Mouse (Mus musculus): Measurements from ENCODE around the gene Alox12. TPM values are rescaled to one million over a fixed set of nuclear protein-coding genes. Genes with fewer than 3 reads are reported as not detected.
A peak's percentile ranks its signal among the peaks of the same experiment; 100 is the strongest.

Gene Alox12
- polyA plus RNA-seq, 1 experiment: 6.0 TPM

DNA sequence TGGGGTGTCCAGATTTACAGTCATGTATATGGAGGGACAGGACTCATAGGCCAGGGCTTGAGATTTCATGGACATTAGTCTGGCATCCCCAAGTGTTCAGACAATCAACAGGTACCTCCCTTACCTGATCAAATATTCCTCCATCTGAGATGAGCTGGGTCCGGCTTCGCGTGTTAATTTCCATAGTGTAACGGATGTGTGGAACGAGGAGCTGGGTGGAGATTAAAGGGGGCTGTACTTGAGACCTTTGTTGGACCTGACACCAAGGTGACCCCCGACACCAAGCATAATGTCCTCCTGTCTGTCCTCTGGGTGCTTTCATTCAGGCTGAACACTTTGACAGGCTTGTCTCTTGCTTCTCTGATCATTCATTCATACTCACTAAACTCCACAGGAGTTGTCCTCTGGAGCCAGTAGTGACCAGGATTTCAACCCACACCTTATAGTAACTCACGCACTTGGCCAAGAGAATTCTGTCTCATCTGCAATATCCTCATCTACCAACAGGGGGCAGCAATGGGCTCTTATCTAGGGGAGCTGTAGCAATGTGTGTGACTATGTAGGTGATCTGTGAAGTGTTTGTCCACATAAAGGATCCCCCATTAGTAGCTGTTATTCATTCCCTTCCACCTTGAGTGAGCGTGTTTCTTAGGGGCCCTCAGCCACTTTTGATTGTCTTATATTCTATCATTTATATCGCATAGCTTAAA lies 7.9 kb downstream of the Alox12 start:
- no peaks in the 10 kb centered on the region for H3K36me3 ChIP-seq (ENCODE audit: control insufficient read depth, insufficient read depth, low read length)
- H3K27me3 ChIP-seq (replicated peaks; ENCODE audit: control insufficient read depth, insufficient read depth, low read length): no peaks in the 10 kb centered on the region
- TF ChIP-seq CTCF (conservative IDR thresholded peaks at IDR 0.05; ENCODE audit: insufficient read depth, insufficient read length, low read depth, low read length): peak; percentile 57
- no peak for TF ChIP-seq POLR2A (IDR thresholded peaks at IDR 0.05; ENCODE audit: low read depth, low read length)
- 50% methylated on average over 9 of the region's 9 CpGs for WGBS
- no peaks in the 10 kb centered on the region; the same call in 1 of the 2 replicates for H3K4me1 ChIP-seq (ENCODE audit: control insufficient read depth, insufficient read depth, low read length)
- H3K27ac ChIP-seq (ENCODE audit: insufficient read depth, low read depth, low read length): no peak overlapping the region
- no peak overlapping the region for H3K4me3 ChIP-seq (ENCODE audit: insufficient read depth, low read depth, low read length)
- peak; percentile 74 for DNase-seq

GRCm38 (mm10) chr11:70242591-70242990 lies 12.6 kb downstream of the Alox12 start:
- Histone ChIP-seq H3K4me1 (ENCODE audit: control insufficient read depth, insufficient read depth, low read length) (peaks cover 3% of the 10 kb centered on the region; the same call in 1 of the 2 replicates), H3K36me3 (ENCODE audit: control insufficient read depth, insufficient read depth, low read length) (no peaks in the 10 kb centered on the region; the same call in 1 of the 2 replicates), H3K27me3 (replicated peaks; ENCODE audit: control insufficient read depth, insufficient read depth, low read length) (no peaks in the 10 kb centered on the region), H3K4me3 (ENCODE audit: insufficient read depth, low read depth, low read length) (no peak overlapping the region), H3K27ac (ENCODE audit: insufficient read depth, low read depth, low read length) (no peak overlapping the region)
- no peak for TF ChIP-seq CTCF (conservative IDR thresholded peaks at IDR 0.05; ENCODE audit: insufficient read depth, insufficient read length, low read depth, low read length)
- no peak for TF ChIP-seq POLR2A (IDR thresholded peaks at IDR 0.05; ENCODE audit: low read depth, low read length)
- DNase-seq: no peak
- WGBS: 75% methylated on average over 11 of the region's 11 CpGs

DNA sequence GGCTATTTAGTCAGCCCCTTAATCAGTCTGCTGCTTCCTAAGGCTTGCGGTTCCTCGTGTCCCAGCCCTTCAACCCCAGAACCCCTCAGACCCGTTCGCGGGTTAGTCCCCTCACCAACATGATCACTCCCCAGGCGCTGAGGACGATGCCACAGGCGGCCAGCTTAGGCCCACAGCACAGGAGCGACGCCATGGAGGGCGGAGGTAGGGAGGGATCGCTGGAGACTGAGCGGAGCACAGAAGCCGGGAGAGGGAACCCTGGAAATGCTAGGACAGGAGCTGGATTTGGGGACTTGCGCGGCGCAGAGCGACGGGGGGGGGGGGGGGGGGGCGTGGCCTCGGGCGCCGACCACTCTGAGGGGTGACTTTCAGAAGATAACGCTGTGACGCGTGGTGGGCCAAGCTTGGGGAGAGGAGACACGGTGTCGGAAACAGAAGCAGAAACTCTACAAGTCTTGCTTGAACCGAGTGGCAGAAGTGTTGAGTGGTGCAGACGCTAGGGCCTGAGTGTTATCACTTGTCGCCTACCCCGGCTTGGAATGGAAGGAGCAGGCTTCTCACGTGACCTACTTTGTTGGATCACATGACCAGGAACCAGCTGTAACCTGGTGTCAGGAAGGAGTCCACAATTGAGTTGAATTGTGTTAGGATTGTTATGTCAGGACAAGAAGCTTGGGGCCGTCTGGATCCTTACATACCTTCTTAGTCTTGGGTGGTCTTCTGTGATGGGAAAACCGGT lies 15.4 kb downstream of the Alox12 start, which contains the start of the genes Gm21988 and Rnasek:
Gene Gm21988 (minus strand): TSS at position 290 of the 739 bp plus-strand sequence.
Gene Rnasek (minus strand): TSS at position 302 of the 739 bp plus-strand sequence.
- Histone ChIP-seq H3K27ac (ENCODE audit: insufficient read depth, low read depth, low read length) (peak within 1 kb of the TSS; percentile 95), H3K36me3 (ENCODE audit: control insufficient read depth, insufficient read depth, low read length) (no peaks in the 10 kb centered on the region; the same call in 1 of the 2 replicates), H3K4me3 (ENCODE audit: insufficient read depth, low read depth, low read length) (peak within 1 kb of the TSS; percentile 96), H3K4me1 (ENCODE audit: control insufficient read depth, insufficient read depth, low read length) (peaks cover 19% of the 10 kb centered on the region), H3K27me3 (replicated peaks; ENCODE audit: control insufficient read depth, insufficient read depth, low read length) (no peaks in the 10 kb centered on the region)
- under 1% methylated on average over 34 of the region's 35 CpGs for WGBS
- DNase-seq: peak; percentile 93
- TF ChIP-seq POLR2A (IDR thresholded peaks at IDR 0.05; ENCODE audit: low read depth, low read length): peak; percentile 82
- no peak for TF ChIP-seq CTCF (conservative IDR thresholded peaks at IDR 0.05; ENCODE audit: insufficient read depth, insufficient read length, low read depth, low read length)

DNA sequence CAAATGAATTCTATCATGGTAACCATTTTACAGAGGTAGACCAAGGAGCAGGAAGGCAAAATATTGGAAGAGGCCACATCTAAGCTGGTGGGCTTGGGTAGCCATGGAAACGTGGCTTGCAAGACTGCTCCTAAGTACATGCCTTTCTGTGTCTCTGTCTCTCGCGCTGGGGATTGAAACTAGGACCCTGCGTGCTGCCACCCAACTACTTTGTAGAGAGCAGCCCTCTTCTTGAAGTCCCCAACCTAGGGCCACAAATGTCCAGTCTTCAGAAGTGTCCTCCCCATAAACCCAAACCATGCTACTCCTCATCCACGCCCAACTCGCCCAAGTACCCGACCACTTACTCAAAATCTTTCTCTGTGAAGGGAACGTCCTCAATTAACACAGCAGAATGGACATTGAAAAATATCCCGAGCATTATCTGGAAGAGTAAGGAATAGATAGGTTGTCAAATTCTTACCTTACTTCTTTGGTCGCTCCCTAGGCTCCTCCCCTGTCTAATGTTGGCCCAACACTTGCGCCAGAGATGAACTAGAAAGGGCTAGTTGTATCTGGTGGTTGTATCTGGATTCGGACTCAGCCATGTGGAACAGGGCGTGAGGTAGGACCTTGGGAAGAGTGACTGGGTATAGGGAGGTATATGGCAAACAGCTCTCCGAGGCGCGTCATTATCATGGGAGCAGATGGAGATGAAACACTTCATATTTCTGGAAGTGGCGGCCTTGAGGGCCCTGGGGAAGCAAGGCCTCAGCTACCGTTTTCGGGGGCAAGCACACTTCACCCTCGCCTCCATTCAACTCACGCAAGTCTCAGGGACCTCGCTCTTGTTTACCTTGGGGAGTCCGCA lies 16.3 kb downstream of the Alox12 start:
- Histone ChIP-seq H3K4me3 (ENCODE audit: insufficient read depth, low read depth, low read length) (peak overlapping the region; percentile 96), H3K36me3 (ENCODE audit: control insufficient read depth, insufficient read depth, low read length) (no peaks in the 10 kb centered on the region; the same call in 1 of the 2 replicates), H3K4me1 (ENCODE audit: control insufficient read depth, insufficient read depth, low read length) (peaks cover 19% of the 10 kb centered on the region), H3K27me3 (replicated peaks; ENCODE audit: control insufficient read depth, insufficient read depth, low read length) (no peaks in the 10 kb centered on the region), H3K27ac (ENCODE audit: insufficient read depth, low read depth, low read length) (peak overlapping the region; percentile 86)
- peak; percentile 64 for DNase-seq
- 6% methylated on average over 23 of the region's 23 CpGs for WGBS
- no peak for TF ChIP-seq CTCF (conservative IDR thresholded peaks at IDR 0.05; ENCODE audit: insufficient read depth, insufficient read length, low read depth, low read length)
- no peak for TF ChIP-seq POLR2A (IDR thresholded peaks at IDR 0.05; ENCODE audit: low read depth, low read length)

DNA sequence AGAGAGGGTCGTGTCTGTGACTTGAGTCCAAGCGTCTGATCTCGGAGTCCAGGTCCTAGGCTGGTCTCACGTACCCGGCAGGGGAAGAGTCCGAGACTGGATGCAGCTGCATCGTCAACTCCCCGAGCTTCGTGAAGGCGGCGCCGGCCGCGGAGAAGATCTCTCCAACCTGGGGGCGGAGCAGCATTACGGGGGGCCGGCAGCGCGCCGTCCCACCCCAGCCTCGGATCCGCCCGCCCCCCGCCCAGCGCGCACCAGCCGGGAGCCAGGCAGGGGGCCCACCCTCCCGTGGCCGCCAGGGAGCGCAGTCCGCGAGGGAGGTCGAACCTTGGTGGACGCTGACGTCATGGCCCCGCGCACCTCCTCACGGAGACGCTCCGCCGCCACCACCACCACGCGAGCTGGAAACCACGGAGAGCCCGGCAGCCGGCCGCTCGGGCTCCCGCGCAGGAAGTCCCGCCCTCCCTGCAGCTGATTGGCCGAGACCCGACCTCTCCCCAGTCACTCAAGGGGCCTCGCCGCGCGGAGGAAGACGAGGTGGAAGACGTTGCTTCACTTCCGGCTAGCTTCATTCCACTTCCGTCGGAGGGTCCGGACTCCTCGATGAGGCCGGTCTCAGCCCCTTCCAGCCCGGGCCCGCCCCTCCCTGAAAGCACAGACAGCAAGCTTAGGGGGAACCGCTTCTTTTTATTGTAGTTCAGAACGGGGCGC lies 17.5 kb downstream of the Alox12 start, which contains the start of gene 0610010K14Rik:
Gene 0610010K14Rik (minus strand): TSS at position 458 of the 711 bp plus-strand sequence.
- TF ChIP-seq CTCF (conservative IDR thresholded peaks at IDR 0.05; ENCODE audit: insufficient read depth, insufficient read length, low read depth, low read length) (peak; percentile 60; the same call in 1 of the 2 replicates), POLR2A (IDR thresholded peaks at IDR 0.05; ENCODE audit: low read depth, low read length) (peak; percentile 89)
- Histone ChIP-seq H3K4me1 (ENCODE audit: control insufficient read depth, insufficient read depth, low read length) (peaks cover 19% of the 10 kb centered on the region), H3K4me3 (ENCODE audit: insufficient read depth, low read depth, low read length) (peak within 1 kb of the TSS; percentile 96), H3K27ac (ENCODE audit: insufficient read depth, low read depth, low read length) (peak within 1 kb of the TSS; percentile 95), H3K36me3 (ENCODE audit: control insufficient read depth, insufficient read depth, low read length) (no peaks in the 10 kb centered on the region; the same call in 1 of the 2 replicates), H3K27me3 (replicated peaks; ENCODE audit: control insufficient read depth, insufficient read depth, low read length) (no peaks in the 10 kb centered on the region)
- DNase-seq: peak; percentile 98
- WGBS: under 1% methylated on average over 70 of the region's 70 CpGs

DNA sequence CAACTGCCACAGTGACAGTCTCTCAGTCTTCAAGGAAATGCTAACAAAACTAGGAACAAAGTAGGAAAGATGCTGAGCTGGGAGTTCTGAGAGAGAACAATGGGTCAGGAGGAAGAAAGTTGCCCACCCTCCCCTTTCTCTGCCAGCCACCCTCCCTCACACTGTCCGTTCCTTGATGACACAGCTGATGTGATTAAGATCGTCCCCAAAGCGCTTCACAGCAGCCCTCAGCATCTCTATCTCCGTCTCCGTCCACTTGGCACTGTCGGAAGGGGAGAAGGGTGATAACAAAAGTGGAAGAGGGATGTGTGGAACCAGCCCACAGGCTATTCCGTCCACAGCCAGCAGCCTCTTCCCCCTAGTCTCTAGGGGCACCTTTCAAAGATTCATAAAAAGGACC lies 18.4 kb downstream of the Alox12 start:
- WGBS: 57% methylated on average over 7 of the region's 7 CpGs
- H3K4me1 ChIP-seq (ENCODE audit: control insufficient read depth, insufficient read depth, low read length): peaks cover 19% of the 10 kb centered on the region
- no peak for DNase-seq
- H3K27me3 ChIP-seq (replicated peaks; ENCODE audit: control insufficient read depth, insufficient read depth, low read length): no peaks in the 10 kb centered on the region
- peak overlapping the region; percentile 25; the same call in 1 of the 2 replicates for H3K4me3 ChIP-seq (ENCODE audit: insufficient read depth, low read depth, low read length)
- peak overlapping the region; percentile 35; the same call in 1 of the 2 replicates for H3K27ac ChIP-seq (ENCODE audit: insufficient read depth, low read depth, low read length)
- no peak for TF ChIP-seq CTCF (conservative IDR thresholded peaks at IDR 0.05; ENCODE audit: insufficient read depth, insufficient read length, low read depth, low read length)
- TF ChIP-seq POLR2A (IDR thresholded peaks at IDR 0.05; ENCODE audit: low read depth, low read length): no peak
- H3K36me3 ChIP-seq (ENCODE audit: control insufficient read depth, insufficient read depth, low read length): no peaks in the 10 kb centered on the region; the same call in 1 of the 2 replicates

Data from kidney, adult 2 months (tissue).